Comparison of ENCODE assay signal across 15 mouse cellular contexts in the genomic region with DNA sequence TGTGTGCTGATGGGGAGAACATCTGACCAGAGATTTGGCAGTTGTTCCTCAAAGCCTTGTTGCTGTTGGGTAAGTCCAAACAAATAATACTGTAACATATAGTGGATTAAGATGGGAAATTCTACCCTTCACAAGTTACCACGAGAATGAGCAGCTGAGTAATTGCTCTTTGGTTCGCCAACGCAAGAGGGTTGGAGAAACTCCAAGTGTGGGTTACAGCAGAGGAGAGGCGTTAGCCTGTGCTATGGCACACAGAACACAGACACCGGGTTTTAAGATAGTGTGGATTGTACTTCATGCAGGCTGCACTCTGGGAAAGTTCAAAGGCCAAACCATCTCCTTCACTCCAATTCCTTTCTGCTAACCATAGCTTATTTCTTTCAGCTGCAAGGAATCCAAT.
A peak's percentile ranks its signal among the peaks of the same experiment; 100 is the strongest.
DNase-seq lines count a peak whose midpoint lies in the region.
"Had no signal": no experiment of that assay in that cellular context is flagged by ENCODE, and none has a peak within 500 bp of the region (broad histone marks: within the 10 kb centered on the region; RNA-seq: fewer than 3 reads in every experiment).

No protein-coding gene starts in this region.

- DNase-seq in left cerebral cortex, adult 18-20 months (ENCODE audit: low spot score in 2 of 2): peak; percentile 26 to 31
- no peak for DNase-seq in left cerebral cortex, postnatal 14 days (ENCODE audit: low spot score in 2 of 2)
- DNase-seq in right cerebral cortex, adult 18-20 months: peak; percentile 33
- DNase-seq in right cerebral cortex, postnatal 14 days: no peak
- peak; percentile 83 for DNase-seq in brain, adult 2 months (ENCODE audit: low read depth, low spot score)
- DNase-seq in cerebellum, adult 11 months: no peak
- DNase-seq: adrenal gland, adult 2 months; adrenal gland, postnatal 14 days; cerebellum, adult 18-20 months; cerebellum, adult 9-10 months; cerebellum, postnatal 14 days; gastrocnemius, postnatal 25 days; heart, adult 18-20 months; heart, postnatal 10 days; heart, postnatal 36 days had no signal

- intact Hi-C loops in left cerebral cortex, postnatal 14 days (cut with DNase I): no loop called here

Comparison
In these comparisons a context has a peak if more than half of its experiments do, and no peak if none do; other contexts are left out.
1. DNase-seq: peak in left cerebral cortex, adult 18-20 months (2 of 2), right cerebral cortex, adult 18-20 months (single experiment) and brain, adult 2 months (single experiment); none in left cerebral cortex, postnatal 14 days (0 of 2), right cerebral cortex, postnatal 14 days (single experiment) and cerebellum, adult 11 months (single experiment).